Mouse (Mus musculus): ENCODE data around the gene Plxdc1. TPM values are rescaled to one million over a fixed set of nuclear protein-coding genes. Genes with fewer than 3 reads are reported as not detected.

The Plxdc1 gene
- polyA plus RNA-seq, 1 experiment = 11.9 TPM

GRCm38 (mm10) chr11:97988530-97989096 is 2.4 kb upstream of the Plxdc1 start:
- Histone ChIP-seq H3K4me3 (replicated peaks; ENCODE audit: control insufficient read depth, low read depth, low read length) (peak overlapping the region; percentile 97), H3K27ac (ENCODE audit: control insufficient read depth, insufficient read depth, low read depth, low read length, poor library complexity) (peak overlapping the region; percentile 90), H3K4me1 (ENCODE audit: control insufficient read depth, insufficient read depth, low read length) (peaks cover 2% of the 10 kb centered on the region; the same call in 1 of the 2 replicates)
- under 1% methylated on average over 26 of the region's 26 CpGs for WGBS
- TF ChIP-seq CTCF (IDR thresholded peaks at IDR 0.05; ENCODE audit: control insufficient read depth, insufficient read depth, low read length) (no peak), POLR2A (IDR thresholded peaks at IDR 0.05; ENCODE audit: borderline replicate concordance, control insufficient read depth, low read depth, low read length) (no peak)

DNA sequence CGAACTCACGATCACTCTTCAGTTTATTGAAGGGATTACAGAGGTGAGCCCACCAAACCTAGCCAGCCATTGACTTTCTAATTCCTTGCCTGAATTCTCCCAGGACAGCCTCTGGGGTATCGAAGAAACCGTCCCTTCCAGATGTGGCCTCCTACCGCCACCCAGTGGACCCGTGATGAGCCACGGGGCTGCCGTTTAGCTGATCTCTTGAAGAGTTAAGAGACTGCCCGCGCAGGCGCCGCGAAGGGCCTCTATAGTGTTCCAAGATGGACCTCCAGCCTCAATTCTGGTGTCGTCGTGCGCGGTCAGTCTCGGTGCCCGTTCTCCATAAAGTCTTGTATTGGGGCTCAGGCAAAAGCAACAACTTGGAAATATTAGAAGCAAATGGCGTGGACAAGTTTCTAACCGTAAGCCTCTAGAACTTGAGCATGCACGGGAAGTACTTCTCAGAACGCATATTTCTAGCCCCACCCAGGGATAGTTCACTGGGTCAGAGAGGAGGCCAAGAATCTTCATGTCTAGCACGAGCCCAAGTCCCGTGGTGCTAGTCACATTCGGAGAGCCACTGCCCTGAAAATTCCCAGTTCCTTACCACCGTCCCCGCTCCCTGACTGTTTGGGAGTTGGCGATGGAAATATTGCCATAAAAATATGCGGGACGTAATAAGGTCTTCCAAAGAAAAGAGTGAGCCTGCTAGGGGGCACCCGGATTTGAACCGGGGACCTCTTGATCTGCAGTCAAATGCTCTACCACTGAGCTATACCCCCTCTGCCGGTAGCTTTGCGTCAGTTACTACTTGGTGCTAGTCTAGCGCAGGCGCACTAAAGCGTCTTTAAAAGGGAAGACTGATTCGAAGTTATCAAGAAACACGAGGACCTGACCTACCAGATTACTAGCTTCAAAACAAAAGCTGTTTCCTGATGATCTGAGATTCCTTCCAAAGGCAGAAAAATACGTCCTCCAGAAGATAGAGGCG is 1.6 kb upstream of the Plxdc1 start:
- peaks cover 2% of the 10 kb centered on the region; the same call in 1 of the 2 replicates for H3K4me1 ChIP-seq (ENCODE audit: control insufficient read depth, insufficient read depth, low read length)
- WGBS = under 1% methylated on average over 42 of the region's 42 CpGs
- peak overlapping the region; percentile 90 for H3K27ac ChIP-seq (ENCODE audit: control insufficient read depth, insufficient read depth, low read depth, low read length, poor library complexity)
- H3K4me3 ChIP-seq (replicated peaks; ENCODE audit: control insufficient read depth, low read depth, low read length) = peak overlapping the region; percentile 97
- TF ChIP-seq POLR2A (IDR thresholded peaks at IDR 0.05; ENCODE audit: borderline replicate concordance, control insufficient read depth, low read depth, low read length) (peak; percentile 35; the same call in 1 of the 2 replicates), CTCF (IDR thresholded peaks at IDR 0.05; ENCODE audit: control insufficient read depth, insufficient read depth, low read length) (peak; percentile 87)

- no peak for TF ChIP-seq CTCF (IDR thresholded peaks at IDR 0.05; ENCODE audit: control insufficient read depth, insufficient read depth, low read length)
- no peak for TF ChIP-seq POLR2A (IDR thresholded peaks at IDR 0.05; ENCODE audit: borderline replicate concordance, control insufficient read depth, low read depth, low read length)
- peak overlapping the region; percentile 56 for H3K4me3 ChIP-seq (replicated peaks; ENCODE audit: control insufficient read depth, low read depth, low read length)
- WGBS = 29% methylated on average over 17 of the region's 17 CpGs
- 0 out of 2 replicates have a peak overlapping the region, but pooled peaks have one; percentile 80 for H3K27ac ChIP-seq (ENCODE audit: control insufficient read depth, insufficient read depth, low read depth, low read length, poor library complexity)
- H3K4me1 ChIP-seq (ENCODE audit: control insufficient read depth, insufficient read depth, low read length) = peaks cover 2% of the 10 kb centered on the region; the same call in 1 of the 2 replicates
Measured at GRCm38 (mm10) chr11:97986738-97987465, 658 bp upstream of the Plxdc1 start.

- no peak overlapping the region for H3K27ac ChIP-seq (ENCODE audit: control insufficient read depth, insufficient read depth, low read depth, low read length, poor library complexity)
- WGBS = 50% methylated on average over 1 of the region's 1 CpGs
- H3K4me3 ChIP-seq (replicated peaks; ENCODE audit: control insufficient read depth, low read depth, low read length) = no peak overlapping the region
- TF ChIP-seq POLR2A (IDR thresholded peaks at IDR 0.05; ENCODE audit: borderline replicate concordance, control insufficient read depth, low read depth, low read length) = no peak
- no peak for TF ChIP-seq CTCF (IDR thresholded peaks at IDR 0.05; ENCODE audit: control insufficient read depth, insufficient read depth, low read length)
- peaks cover 2% of the 10 kb centered on the region; the same call in 1 of the 2 replicates for H3K4me1 ChIP-seq (ENCODE audit: control insufficient read depth, insufficient read depth, low read length)
Measured at GRCm38 (mm10) chr11:97983983-97984382, 2.3 kb downstream of the Plxdc1 start.

- WGBS = 77% methylated on average over 3 of the region's 3 CpGs
- H3K27ac ChIP-seq (ENCODE audit: control insufficient read depth, insufficient read depth, low read depth, low read length, poor library complexity) = no peak overlapping the region
- no peak overlapping the region for H3K4me3 ChIP-seq (replicated peaks; ENCODE audit: control insufficient read depth, low read depth, low read length)
- TF ChIP-seq POLR2A (IDR thresholded peaks at IDR 0.05; ENCODE audit: borderline replicate concordance, control insufficient read depth, low read depth, low read length) (no peak), CTCF (IDR thresholded peaks at IDR 0.05; ENCODE audit: control insufficient read depth, insufficient read depth, low read length) (no peak)
- peaks cover 3% of the 10 kb centered on the region; the same call in 1 of the 2 replicates for H3K4me1 ChIP-seq (ENCODE audit: control insufficient read depth, insufficient read depth, low read length)
Measured at GRCm38 (mm10) chr11:97983506-97983905, 2.7 kb downstream of the Plxdc1 start.

DNA sequence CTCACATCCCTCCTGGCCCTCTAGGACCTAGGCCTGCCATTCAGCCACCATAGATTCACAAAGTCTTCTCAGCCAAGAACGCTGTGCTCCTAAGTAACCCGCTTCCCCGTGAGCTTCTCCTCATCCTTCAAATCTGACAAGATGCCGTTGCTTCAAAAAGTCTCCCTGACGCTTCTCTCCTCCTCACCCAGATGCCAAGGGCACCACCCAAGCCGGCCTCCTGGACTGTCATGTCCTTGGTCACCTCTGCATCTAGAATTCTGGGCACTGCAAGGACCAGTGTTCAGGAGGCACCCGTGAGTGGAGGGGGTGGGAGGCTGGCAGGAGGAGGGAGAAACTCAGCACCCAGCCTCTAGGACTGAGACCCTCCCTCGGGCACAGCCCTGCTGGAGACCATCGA is 3.5 kb downstream of the Plxdc1 start:
- TF ChIP-seq CTCF (IDR thresholded peaks at IDR 0.05; ENCODE audit: control insufficient read depth, insufficient read depth, low read length) (no peak), POLR2A (IDR thresholded peaks at IDR 0.05; ENCODE audit: borderline replicate concordance, control insufficient read depth, low read depth, low read length) (no peak)
- H3K4me1 ChIP-seq (ENCODE audit: control insufficient read depth, insufficient read depth, low read length) = peaks cover 3% of the 10 kb centered on the region; the same call in 1 of the 2 replicates
- H3K4me3 ChIP-seq (replicated peaks; ENCODE audit: control insufficient read depth, low read depth, low read length) = no peak overlapping the region
- H3K27ac ChIP-seq (ENCODE audit: control insufficient read depth, insufficient read depth, low read depth, low read length, poor library complexity) = no peak overlapping the region
- 89% methylated on average over 9 of the region's 9 CpGs for WGBS

DNA sequence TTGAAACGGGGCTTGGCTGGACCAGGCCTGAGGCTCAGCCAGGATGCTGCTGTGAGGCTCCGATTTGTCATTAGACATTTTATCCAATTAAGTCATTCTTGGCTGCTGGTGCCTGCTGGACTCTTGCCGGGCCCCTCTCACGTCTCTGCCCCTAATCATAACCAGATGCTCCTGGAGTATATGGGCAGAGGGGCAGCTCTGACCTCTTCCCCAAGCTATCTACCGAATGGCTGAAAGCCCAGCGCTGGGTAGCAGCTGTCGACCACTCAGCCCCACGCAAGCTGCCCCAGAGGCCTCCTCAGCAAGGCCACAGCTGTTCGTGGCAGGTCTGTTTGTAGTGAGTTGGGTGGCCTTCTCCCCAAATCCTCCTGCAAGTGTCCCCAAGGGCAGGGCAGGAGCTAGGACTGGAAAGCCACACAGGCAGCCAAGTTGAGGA is 5.7 kb downstream of the Plxdc1 start:
- Histone ChIP-seq H3K4me3 (replicated peaks; ENCODE audit: control insufficient read depth, low read depth, low read length) (no peak overlapping the region), H3K27ac (ENCODE audit: control insufficient read depth, insufficient read depth, low read depth, low read length, poor library complexity) (no peak overlapping the region), H3K4me1 (ENCODE audit: control insufficient read depth, insufficient read depth, low read length) (peaks cover 3% of the 10 kb centered on the region; the same call in 1 of the 2 replicates)
- 79% methylated on average over 9 of the region's 9 CpGs for WGBS
- TF ChIP-seq CTCF (IDR thresholded peaks at IDR 0.05; ENCODE audit: control insufficient read depth, insufficient read depth, low read length) = no peak
- no peak for TF ChIP-seq POLR2A (IDR thresholded peaks at IDR 0.05; ENCODE audit: borderline replicate concordance, control insufficient read depth, low read depth, low read length)
